Mouse (Mus musculus): ENCODE results near the gene Upk1a. TPM values are rescaled to one million over a fixed set of nuclear protein-coding genes. Genes with fewer than 3 reads are reported as not detected.

Upk1a gene
- total RNA-seq (2015) (0.61 and 1.3 TPM in 2 replicates), total RNA-seq (2017) (0.14 TPM in 1 of 2 replicates, not detected in the other)

DNA sequence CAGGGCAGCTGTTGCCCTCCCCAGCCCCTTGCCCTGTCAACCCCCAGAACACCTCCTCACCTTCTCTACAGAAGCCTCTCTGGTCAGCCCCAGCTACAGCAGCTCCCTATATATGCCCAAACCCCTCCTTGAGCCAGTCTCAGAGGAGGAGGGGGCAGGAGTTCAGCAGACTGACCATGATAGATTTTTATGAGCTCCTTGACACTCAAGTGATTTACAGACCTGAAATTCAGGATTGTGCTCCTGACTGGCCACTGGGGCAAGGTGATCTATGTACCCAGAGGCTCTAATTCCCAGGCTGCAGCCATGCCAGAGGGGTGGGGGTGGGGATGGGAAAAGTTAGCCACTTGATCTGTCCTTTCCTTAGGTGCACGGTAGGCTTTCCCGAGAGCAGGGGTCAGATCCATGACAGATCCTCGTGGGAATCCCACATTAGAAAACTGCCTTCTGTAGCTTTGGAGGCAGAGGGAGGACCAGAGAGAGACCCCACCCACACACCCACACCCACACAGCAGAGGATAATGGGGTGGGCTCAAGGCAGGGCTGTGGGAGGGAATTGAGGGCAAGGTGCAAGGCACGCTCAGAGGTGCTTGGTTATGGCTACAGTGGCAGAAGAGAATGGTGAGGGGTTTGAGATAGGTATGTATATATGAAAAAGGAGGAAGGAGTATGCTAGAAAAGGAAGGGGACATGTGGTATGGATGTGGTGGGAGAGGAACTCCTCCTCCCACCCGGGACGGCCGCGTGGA, at the start of gene Upk1a:
TSS of gene Upk1a (minus strand) at position 194 of the 749 bp plus-strand sequence.
- no peak for ATAC-seq (replicated peaks; ENCODE audit: poor library complexity)

DNA sequence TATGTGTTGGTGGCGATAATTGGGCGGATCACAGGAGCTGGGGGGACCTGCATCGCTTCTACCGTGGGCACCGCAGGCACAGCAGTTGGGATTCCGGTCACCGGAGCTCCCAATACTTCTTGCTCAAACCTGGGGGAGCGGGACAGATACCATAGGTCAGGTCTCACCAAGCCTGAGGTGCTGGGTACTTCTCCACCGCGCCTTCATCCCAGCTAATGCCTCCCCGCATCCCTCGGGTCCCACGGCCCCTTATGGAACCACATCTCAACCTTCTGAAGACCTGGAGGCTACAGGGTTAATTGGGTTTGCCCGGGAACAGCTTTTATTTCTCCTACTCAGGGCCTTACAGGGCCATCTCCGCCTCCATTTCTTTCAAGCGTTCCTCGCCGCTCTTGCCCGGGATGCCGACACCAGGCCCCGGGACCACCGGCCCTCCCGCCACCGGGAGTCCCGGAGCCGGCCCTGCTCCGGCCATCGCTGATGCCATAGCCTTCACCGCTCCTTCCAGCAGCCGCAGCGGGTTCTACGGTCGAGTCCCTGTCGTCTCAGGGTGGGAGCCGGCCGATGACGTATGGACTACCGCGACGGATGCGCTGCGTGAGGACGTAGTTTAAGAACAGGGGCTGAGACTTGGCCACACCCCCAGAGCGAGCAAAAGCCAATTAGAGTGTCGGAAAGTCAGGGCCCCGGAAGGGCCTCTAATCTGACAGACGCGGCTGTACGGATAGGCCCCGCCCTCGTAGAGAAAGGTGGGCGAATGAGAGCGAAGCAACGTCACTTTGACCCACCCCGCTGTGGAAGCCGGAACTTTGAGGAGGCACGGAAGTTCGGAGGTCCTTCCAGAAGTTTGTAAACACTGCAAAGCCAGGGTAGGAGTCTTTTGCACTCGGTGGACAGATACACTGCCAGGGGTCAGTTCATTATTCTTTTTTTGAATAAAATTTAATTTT, 37.2 kb upstream of the Upk1a start, which contains the start of gene Rbm42:
TSS of gene Rbm42 (minus strand) at position 727 of the 950 bp plus-strand sequence.
- ATAC-seq (replicated peaks; ENCODE audit: poor library complexity), result peak; percentile 99

DNA sequence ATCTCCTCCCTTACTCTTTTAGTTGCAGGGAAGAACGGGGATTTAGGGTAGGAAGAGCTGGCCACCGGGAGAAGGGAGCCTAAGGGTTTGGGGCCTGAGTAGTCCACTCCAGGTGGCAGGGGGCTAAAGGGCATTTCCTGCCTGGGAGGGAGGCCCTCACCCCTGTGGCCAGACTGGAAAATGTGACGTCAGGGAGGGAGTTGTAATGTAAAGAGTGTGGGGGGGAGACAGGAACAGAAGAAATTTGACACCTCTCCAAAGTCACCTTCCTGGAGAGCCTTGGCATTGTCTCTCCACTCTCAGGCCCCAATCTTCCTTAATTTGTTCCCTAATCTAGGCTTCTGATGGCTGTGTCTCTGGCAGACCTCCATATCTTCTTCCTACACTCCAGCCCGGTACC, 26.4 kb upstream of the Upk1a start:
- no peak for ATAC-seq (replicated peaks; ENCODE audit: poor library complexity)

DNA sequence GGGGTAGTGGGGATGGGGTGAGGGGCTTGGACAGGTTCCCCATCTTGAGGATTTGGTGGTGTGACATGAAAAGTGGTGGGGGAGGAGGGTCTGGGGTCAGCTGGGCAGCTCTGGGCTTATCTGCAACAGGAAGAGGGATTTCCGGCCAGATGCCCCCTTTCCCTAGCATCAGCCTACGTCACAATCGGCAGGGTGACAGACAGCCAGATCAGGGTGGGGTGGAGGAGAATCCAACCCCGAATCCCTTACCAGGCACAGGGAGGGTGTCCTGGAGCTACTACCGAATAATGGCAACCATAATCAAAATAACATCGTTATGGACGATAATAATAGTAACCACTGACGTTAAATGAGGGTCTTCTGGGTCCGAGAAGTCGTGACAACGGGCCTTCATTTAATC, 23.7 kb upstream of the Upk1a start:
- ATAC-seq (replicated peaks; ENCODE audit: poor library complexity), result no peak

DNA sequence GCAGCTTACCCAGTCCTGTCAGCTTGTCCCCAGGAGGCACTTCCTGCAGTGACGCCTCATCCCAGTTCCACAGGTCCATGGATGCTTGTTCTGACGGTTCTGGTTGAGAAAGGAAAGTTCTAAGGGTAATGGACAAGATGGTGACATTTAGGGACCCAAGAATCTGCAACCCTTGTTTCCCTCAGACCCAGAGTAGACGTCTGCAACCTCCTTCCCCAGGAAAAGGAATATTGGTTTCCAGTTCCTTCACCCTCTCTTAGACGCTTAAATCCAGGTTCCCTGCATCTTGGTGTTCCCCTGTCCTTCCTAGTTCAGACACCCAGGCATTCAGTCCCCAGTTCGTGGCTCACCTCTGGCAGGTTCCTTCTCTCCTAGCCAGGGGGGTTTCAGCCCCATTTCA, 23.1 kb upstream of the Upk1a start, which contains the start of gene Etv2:
TSS of gene Etv2 (minus strand) at position 101 of the 400 bp plus-strand sequence.
- no peak for ATAC-seq (replicated peaks; ENCODE audit: poor library complexity)

DNA sequence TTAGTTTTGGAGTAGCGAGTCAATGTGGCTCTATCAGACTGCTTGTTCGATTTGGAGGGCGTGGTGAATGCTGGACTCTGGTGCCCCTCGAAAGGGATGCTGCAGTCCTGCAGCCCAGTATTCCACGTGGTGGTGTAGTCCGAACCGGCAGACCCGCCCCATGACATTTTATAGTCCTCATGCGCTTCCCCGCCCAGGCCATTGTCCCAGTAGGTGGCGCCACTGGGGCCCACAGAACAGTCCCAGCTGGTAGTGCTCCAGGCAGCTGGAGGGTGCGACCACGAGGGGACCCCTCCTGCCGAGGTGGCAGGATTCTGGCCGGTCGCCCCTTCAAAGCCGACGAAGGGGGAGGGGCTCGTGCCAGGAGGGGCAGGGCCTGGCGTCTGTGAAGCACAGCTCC, 22.0 kb upstream of the Upk1a start:
- ATAC-seq (replicated peaks; ENCODE audit: poor library complexity), result peak; percentile 92

DNA sequence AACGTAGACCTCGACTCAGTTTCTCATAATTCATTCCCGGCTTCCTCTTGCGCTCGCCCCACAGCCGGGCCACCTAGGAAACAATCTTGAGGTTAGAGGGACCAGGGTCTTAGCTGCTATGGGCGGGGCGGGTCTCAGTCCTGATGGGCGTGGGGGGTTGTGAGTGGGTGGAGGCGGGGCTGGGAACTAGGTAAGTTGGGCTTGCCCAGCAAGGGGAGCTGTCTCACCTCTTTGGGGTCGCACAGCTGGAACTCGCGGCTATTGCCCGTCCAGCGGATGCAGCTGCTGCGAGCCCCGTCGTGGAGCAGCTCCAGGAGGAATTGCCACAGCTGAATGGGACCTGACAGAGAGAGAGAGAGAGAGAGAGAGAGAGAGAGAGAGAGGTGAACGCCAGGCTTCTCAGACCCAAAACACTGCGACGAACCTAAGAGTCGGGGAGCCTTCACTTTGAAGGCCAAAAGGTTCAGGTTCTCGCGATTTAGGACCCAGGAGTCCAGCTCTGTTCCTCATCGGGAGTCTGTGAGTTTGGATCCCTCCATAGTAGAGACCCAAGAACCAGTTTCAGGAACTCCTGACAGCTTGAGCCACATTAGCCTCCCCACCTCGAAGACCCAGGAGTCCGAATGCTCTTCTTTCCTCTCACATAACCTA, 21.2 kb upstream of the Upk1a start:
- 0 out of 2 replicates have a peak, but pooled peaks have one; percentile 20 for ATAC-seq (replicated peaks; ENCODE audit: poor library complexity)

DNA sequence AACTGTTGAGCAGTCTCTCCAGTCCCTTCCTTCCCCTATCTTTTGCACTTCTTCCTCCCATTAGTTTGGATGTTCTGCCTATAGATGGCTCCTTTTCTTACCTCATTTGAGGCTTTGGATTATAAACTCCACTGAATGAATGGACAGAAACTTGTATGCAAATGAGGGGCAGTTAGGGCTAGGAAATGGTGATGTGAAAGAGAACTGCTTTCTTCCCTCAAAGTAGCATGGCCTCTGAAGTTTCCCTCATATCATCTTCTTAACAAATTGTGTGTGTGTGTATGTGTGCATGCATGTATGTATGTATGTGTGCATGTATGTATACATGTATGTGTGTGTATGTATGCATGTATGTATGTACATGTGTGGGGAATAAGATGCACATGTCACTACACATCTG, 16.4 kb upstream of the Upk1a start:
- no peak for ATAC-seq (replicated peaks; ENCODE audit: poor library complexity)

DNA sequence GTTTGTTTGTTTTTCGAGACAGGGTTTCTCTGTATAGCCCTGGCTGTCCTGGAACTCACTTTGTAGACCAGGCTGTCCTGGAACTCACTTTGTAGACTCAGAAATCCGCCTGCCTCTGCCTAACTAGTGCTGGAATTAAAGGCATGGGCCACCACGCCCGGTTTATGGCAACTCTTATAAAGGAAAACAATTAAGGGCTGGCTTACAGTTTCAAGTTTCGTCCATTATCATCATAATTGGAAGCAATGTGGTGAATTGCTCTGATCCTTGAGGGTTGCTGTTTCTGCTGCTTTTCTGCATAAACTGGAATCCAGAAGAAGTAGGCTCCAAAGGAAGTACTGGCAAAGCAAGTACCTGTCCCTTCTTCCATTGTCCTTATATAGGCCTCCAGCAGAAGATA, 14.0 kb upstream of the Upk1a start:
- ATAC-seq (replicated peaks; ENCODE audit: poor library complexity), result no peak

DNA sequence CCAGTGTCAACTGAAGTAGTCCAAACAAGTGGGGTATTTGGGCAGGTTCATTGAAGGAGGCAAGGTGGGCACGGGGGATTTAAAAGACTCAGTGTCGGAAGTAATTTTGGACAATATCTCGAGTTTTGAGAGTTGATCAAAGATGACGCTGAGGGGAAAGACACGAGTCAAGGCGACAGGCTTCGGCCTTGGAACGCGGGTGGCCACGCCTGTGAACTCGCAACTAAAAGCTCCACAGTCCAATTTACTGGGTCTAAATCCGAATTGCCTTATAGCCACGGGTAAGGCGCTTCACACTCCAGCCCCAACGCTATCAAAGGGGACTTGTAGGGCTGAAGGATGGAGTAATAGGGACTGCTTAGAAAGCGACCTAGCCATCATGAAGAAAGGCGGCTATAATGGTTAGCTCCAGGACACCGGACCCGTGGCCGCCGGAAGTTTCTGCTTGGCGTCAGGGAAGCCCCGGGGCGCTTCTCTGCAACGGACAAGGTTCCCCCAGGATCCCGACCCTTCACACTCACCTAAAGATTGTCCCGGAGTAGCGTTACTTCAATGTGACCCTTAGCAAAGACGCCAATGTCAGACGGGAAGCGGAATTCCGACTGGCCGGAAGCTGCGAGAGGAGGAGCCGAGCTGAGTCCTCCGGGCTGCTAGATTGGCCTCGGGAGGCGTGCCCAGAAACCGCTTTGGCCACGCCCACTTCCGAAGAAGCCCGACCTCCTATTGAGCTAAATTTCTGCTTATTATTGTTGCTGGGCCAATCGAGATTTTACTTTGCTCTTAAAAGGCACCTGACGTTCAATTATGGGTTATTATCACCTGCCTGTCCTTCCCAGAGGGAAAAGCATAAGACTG, 13.1 kb upstream of the Upk1a start, which contains the start of gene Cox6b1:
TSS of gene Cox6b1 (minus strand) at position 622 of the 855 bp plus-strand sequence.
- peak; percentile 99 for ATAC-seq (replicated peaks; ENCODE audit: poor library complexity)

DNA sequence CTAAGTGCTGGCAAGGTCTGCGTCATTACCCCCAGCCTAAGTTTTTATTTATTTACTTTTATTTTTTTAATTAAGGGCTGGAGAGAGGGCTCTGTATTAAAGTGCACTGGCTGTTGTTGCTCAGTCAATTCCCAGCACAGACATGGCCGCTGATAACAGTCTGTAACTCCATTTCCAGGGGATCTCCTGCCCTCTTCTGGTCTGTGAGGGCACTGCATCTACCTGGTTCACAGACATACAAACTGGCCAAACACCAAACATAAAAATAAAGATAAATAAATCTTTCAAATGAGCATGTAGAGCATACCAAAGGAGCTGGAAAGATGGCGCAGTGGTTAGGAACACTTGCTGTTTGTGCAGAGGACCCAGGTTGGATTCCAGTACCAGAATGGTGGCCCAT, 6.6 kb upstream of the Upk1a start:
- peak; percentile 69 for ATAC-seq (replicated peaks; ENCODE audit: poor library complexity)

DNA sequence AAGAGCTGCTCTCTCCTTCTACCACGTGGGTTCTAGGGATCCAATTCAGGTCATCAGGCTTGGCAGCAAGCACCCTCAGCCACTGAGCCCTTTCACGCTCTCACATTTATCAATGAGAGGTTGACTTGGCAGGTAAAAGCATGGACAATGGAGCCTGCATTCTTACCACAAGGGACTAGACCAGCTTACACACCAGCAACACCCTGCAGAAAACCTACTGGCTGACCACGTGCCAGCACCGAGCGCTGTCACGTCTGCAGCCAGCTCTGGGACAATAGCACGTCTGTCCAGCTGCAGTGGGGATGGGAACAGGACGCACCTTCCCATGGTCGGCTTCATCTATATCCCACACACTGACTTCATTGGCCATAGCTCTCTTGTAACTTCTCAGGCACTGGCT, 6.0 kb upstream of the Upk1a start:
- ATAC-seq (replicated peaks; ENCODE audit: poor library complexity), result no peak

DNA sequence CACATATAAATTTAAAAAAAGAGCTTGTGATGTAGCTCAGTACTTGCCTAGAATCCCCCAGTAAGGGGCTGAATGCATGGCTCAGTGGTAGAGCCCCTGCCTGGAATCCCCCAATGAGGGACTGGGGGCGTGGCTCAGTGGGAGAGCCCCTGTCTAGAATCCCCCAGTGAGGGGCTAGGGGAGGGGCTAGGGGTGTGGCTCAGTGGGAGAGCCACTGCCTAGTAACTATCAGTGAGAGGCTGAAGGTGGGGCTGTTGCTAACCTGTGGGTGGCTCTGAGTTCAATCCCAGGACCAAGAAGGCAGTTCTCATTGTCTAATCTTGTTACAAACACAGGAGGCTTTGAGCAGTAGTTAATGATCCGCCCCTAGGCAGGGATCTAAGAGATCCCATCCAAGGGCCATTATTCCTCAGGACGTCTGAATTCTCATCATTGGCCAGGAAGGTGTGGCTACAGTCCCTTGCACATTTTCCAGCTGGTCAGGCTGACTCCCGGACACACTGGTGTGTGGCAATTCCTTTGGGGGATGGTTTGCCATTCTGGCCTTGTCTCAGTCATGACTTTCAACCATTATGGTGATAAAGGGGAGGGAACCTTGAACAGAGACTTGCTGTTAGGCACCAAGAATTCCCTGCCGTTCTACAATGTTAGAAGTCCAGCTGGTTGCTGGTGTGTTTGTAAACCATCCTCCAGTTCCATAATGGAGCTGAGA, 2.6 kb upstream of the Upk1a start:
- no peak for ATAC-seq (replicated peaks; ENCODE audit: poor library complexity)

DNA sequence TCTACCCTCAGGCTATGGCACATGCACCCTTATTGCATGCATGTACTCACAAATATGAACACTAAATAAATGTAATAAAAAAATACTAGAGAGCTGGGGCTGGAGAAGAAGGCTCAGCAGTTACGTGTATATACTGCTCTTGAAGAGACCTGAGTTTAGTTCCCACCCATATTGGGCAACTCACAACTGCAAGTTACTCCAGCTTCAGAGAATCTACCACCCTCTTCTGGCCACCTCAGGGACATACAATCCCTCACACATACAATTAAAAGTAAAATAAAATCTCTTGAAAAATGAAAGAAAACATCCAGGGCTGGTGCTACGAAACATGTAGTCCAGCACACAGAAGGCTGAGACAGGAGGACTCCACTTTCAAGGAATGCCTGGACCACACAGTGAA, 1.8 kb upstream of the Upk1a start:
- ATAC-seq (replicated peaks; ENCODE audit: poor library complexity), result peak; percentile 84

DNA sequence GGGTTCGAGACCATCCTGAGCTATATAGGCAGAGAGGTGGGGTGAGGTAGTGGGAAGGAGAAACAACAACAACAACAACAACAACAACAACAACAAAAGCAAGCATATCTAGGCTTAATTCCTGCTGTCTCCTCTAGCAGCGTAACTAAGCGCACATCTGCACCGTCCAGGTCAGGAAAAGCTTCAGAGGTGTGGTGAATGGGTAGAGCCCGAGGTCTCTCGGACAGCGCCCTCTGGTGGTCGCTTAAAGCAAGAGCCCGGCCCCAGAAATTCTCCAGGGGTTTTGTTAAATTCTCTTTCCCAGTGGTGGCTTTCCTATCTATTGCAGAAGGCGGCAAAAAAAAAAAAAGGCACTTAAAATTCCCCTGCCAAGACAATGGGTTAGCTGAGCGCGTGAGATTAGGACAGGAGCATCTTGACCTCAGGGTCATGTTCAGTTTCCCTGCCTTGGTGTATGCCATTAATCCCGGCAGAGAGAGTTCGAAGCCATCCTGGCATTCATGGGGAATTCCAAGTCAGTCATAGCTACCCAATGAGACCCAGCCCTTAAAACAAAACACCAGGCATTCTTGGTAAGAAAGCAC, 974 bp upstream of the Upk1a start:
- ATAC-seq (replicated peaks; ENCODE audit: poor library complexity), result peak; percentile 74

DNA sequence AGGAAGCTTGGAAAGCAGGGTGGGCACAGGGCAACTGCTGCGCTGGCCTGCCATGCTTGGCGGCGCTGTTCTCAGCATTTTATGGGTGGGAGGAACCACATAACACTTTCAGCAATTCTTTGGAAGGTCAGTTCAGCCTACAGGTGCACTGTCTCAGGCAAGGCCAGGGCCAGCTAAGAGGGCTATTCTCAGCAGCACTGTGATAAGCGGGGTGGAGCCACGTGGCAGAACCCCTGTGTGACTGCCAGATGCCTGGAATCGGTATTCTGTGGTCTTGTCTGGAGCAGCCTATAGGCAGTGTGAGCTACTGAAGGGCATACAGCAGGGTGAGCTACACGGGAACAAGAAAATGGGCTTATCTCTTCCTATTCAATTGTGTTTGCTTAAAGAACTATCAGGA, 2.6 kb downstream of the Upk1a start:
- no peak for ATAC-seq (replicated peaks; ENCODE audit: poor library complexity)

DNA sequence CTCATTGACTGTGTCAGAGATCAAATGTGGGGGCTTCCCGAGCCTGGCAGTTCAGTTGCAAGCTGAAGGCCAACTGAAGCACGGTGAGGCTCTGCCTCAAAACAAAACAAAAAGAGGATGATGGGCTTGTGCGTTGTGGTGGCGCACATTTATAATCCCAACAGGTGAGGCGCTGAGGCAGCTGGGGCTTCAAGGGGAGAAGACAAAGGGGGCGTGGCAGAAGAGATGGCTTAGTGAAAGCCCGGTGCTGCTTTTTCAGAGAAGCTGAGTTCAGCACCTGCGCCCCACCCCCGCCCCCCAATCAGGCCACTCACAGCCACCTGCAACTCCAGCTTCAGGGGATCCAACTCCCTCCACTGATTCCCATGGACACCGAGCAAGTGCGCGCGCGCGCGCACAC, 4.2 kb downstream of the Upk1a start:
- no peak for ATAC-seq (replicated peaks; ENCODE audit: poor library complexity)

DNA sequence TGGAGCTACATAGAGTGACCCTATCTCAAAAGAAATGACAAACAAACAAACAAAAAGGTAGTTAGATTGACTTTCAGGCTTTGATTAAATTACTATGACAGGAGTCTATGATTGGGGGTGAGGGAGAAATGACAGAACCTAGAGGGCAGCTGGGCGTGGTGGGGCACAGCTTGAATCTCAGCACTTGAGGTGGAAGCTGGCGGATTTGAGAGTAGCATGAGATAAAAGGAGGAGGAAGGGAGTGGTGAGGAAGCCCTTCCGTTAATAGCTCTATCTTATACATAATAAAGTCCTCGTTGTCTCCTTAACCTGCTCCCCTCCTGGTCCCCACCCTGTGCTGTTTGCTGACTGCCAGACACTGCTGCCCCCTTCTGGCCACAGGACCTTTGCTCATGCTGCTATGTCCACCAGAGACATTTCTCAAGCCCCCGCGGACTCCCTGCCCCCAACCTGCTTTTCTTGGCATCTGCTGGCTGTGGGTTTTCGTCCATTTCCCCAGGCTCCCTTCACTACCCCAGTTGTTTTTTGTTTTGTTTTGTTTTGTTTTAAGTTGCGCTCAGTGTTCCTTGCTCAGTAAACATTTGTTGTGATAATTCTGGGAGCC, 4.8 kb downstream of the Upk1a start:
- peak; percentile 93 for ATAC-seq (replicated peaks; ENCODE audit: poor library complexity)

DNA sequence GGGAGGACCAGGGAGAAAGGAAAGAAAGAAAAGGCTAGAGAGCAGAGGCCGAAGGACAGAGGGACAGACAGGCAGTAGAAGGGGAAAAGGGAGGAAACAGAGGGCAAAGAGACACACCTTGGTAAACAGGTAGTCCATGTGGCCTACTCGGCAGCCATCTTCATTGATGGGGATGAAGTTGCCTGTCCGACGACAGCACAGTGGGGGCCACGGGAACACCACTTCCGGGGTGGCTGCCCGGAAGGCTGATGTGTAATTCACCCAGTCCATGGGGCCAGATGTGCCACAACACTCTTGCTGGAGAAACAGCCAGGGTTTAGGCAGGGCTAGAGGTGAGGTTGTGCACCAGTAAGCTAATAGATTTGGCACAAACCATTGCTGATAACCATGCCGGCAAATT, 7.7 kb downstream of the Upk1a start:
- no peak for ATAC-seq (replicated peaks; ENCODE audit: poor library complexity)

Data from megakaryocyte progenitor cell, adult 5-6 weeks (primary cell).